Mouse (Mus musculus) cerebellum, adult 2 months (tissue): ENCODE results near the gene Arl2.

Experiments
- CTCF ChIP-seq: fragments of 200-500 bp; IDR thresholded peaks from 2 replicates; pipeline ENCODE4 v1.5.1; 2011; ENCODE audit warnings: low read depth, mild to moderate bottlenecking, control low read depth, low read length, moderate library complexity, borderline replicate concordance; ENCODE audit not compliant: insufficient read depth
- POLR2A ChIP-seq: fragments of 200-500 bp; IDR thresholded peaks from 2 replicates; pipeline ENCODE4 v1.6.1; 2011; ENCODE audit warnings: low read length, control low read depth, borderline replicate concordance; ENCODE audit not compliant: insufficient read depth

DNA sequence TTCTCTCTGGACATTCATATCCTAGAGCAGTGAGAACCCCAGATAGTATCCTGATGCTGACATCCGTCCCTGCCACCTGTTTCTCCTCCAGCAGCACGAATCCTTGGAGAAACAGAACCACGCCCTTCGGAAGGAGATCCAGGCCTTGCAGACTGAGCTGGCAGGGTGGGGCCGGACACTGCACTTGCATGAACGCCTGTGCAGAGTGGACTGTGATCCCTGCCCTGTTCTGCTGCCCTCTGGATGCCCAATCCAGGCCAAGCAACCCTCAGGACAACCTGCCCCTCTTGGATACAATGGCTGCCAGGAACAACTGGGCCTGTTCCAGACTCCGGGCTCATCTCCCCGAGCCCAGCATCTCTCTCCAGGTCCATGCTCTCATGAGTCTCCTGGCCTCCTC, 29.9 kb upstream of the Arl2 start:
- TF ChIP-seq CTCF (no peak), POLR2A (no peak)
